In genomic region chr6:62196496-62197188, GRCm38 (mm10) we compare ENCODE assay signal across 15 mouse cellular contexts.
A peak's percentile ranks its signal among the peaks of the same experiment; 100 is the strongest.
DNase-seq lines count a peak whose midpoint lies in the region; ATAC-seq lines count a peak whose summit lies in the region.
"Had no signal": no experiment of that assay in that cellular context is flagged by ENCODE, and none has a peak within 500 bp of the region (broad histone marks: within the 10 kb centered on the region; RNA-seq: fewer than 3 reads in every experiment).

No protein-coding gene starts in this region.

- no peak overlapping the region for H3K9ac ChIP-seq in forebrain, embryonic 14.5 days (ENCODE audit: low read length)
- H3K9ac ChIP-seq in forebrain, embryonic 16.5 days (replicated peaks; ENCODE audit: low read depth, low read length) = no peak overlapping the region
- H3K9ac ChIP-seq: lung, embryonic 14.5 days; midbrain, embryonic 12.5 days had no signal

- 71% methylated on average over 6 of the region's 6 CpGs for WGBS in forebrain, embryonic 14.5 days
- 90% methylated on average over 6 of the region's 6 CpGs for WGBS in forebrain, embryonic 10.5 days
- WGBS in forebrain, embryonic 16.5 days = 49% methylated on average over 6 of the region's 6 CpGs

- H3K27ac ChIP-seq in forebrain, embryonic 14.5 days (ENCODE audit: low read depth, low read length) = 0 out of 2 replicates have a peak overlapping the region, but pooled peaks have one; percentile 15
- no peak overlapping the region for H3K27ac ChIP-seq in forebrain, embryonic 10.5 days
- peak overlapping the region; percentile 23; the same call in 1 of the 2 replicates for H3K27ac ChIP-seq in forebrain, embryonic 16.5 days (ENCODE audit: low read length)
- H3K27ac ChIP-seq: macrophage; midbrain, embryonic 12.5 days had no signal

- no peaks in the 10 kb centered on the region for H3K9me3 ChIP-seq in forebrain, embryonic 14.5 days (replicated peaks; ENCODE audit: control insufficient read depth, low read length)
- H3K9me3 ChIP-seq in forebrain, embryonic 10.5 days = no peaks in the 10 kb centered on the region
- no peaks in the 10 kb centered on the region for H3K9me3 ChIP-seq in forebrain, embryonic 16.5 days (ENCODE audit: control insufficient read depth, low read length)
- H3K9me3 ChIP-seq: midbrain, embryonic 12.5 days had no signal

- DNase-seq in forebrain, embryonic 14.5 days (ENCODE audit: low spot score) = peak; percentile 75
- DNase-seq in forebrain, embryonic 10.5 days (ENCODE audit: extremely low spot score, low spot score) = no peak
- DNase-seq in left cerebral cortex, adult 18-20 months (ENCODE audit: low spot score in 2 of 2) = peak; percentile 3 to 17
- no peak for DNase-seq in left cerebral cortex, adult 11 months (ENCODE audit: low spot score)
- DNase-seq in right cerebral cortex, postnatal 4 days = peak; percentile 6
- DNase-seq in urinary bladder, postnatal 10 days (ENCODE audit: low spot score) = no peak
- DNase-seq: heart, adult 18-20 months; kidney, postnatal 10 days; lung, embryonic 14.5 days had no signal

- H3K36me3 ChIP-seq in forebrain, embryonic 14.5 days (ENCODE audit: control insufficient read depth, insufficient read depth, low read length) = no peaks in the 10 kb centered on the region
- H3K36me3 ChIP-seq in forebrain, embryonic 10.5 days (replicated peaks) = no peaks in the 10 kb centered on the region
- H3K36me3 ChIP-seq in forebrain, embryonic 16.5 days (ENCODE audit: control insufficient read depth, insufficient read depth) = no peaks in the 10 kb centered on the region
- H3K36me3 ChIP-seq: midbrain, embryonic 12.5 days had no signal

- no peaks in the 10 kb centered on the region for H3K4me1 ChIP-seq in forebrain, embryonic 14.5 days (ENCODE audit: control insufficient read depth, insufficient read depth, low read length)
- H3K4me1 ChIP-seq in forebrain, embryonic 10.5 days = no peaks in the 10 kb centered on the region
- H3K4me1 ChIP-seq in forebrain, embryonic 16.5 days (replicated peaks; ENCODE audit: control insufficient read depth, insufficient read depth, low read length) = peaks cover 7% of the 10 kb centered on the region
- H3K4me1 ChIP-seq: midbrain, embryonic 12.5 days had no signal

- no peaks in the 10 kb centered on the region for H3K27me3 ChIP-seq in forebrain, embryonic 14.5 days (replicated peaks; ENCODE audit: control insufficient read depth, insufficient read depth, low read length)
- H3K27me3 ChIP-seq in forebrain, embryonic 10.5 days (ENCODE audit: poor library complexity, severe bottlenecking) = no peaks in the 10 kb centered on the region
- no peaks in the 10 kb centered on the region for H3K27me3 ChIP-seq in forebrain, embryonic 16.5 days (replicated peaks; ENCODE audit: control insufficient read depth, insufficient read depth, low read length)
- H3K27me3 ChIP-seq: midbrain, embryonic 12.5 days had no signal

- no peak overlapping the region for H3K4me3 ChIP-seq in forebrain, embryonic 14.5 days (ENCODE audit: low read depth, low read length)
- no peak overlapping the region for H3K4me3 ChIP-seq in forebrain, embryonic 10.5 days
- no peak overlapping the region for H3K4me3 ChIP-seq in forebrain, embryonic 16.5 days (replicated peaks; ENCODE audit: low read length)
- H3K4me3 ChIP-seq: midbrain, embryonic 12.5 days; myocyte had no signal

- no peak overlapping the region for H3K4me2 ChIP-seq in forebrain, embryonic 14.5 days (ENCODE audit: low read length)
- H3K4me2 ChIP-seq in forebrain, embryonic 16.5 days (ENCODE audit: low read length) = no peak overlapping the region
- H3K4me2 ChIP-seq: liver, embryonic 11.5 days; lung, embryonic 14.5 days; midbrain, embryonic 12.5 days had no signal

- peak; percentile 77; the same call in 1 of the 2 replicates for ATAC-seq in forebrain, embryonic 14.5 days
- peak; percentile 87 for ATAC-seq in forebrain, embryonic 16.5 days
- ATAC-seq: intestine, embryonic 16.5 days had no signal

Comparison
In these comparisons a context has a peak if more than half of its experiments do, and no peak if none do; other contexts are left out.
1. DNase-seq: peak in forebrain, embryonic 14.5 days (single experiment), left cerebral cortex, adult 18-20 months (2 of 2) and right cerebral cortex, postnatal 4 days (single experiment); none in forebrain, embryonic 10.5 days (single experiment), left cerebral cortex, adult 11 months (single experiment) and urinary bladder, postnatal 10 days (single experiment).